Mouse (Mus musculus) liver, postnatal 0 days (tissue): Measurements from ENCODE around the gene Noa1. TPM values are rescaled to one million over a fixed set of nuclear protein-coding genes. Genes with fewer than 3 reads are reported as not detected.

Source experiments
- ATAC-seq: fragments of 200-750 bp; cut with Nextera tagmentation; 2 replicates; pipeline ENCODE4 v1.8.0; 2017; ENCODE audit warnings: mild to moderate bottlenecking, moderate library complexity
- DNase-seq: peaks from one replicate; pipeline ENCODE4 v3.0.0-alpha.2; 2016
- H3K27ac ChIP-seq: fragments of 300-500 bp; sonication (generic); 2 replicates; pipeline ENCODE4 v1.5.1; 2014; ENCODE audit warnings: antibody characterized with exemption, moderate library complexity, mild to moderate bottlenecking, low read depth
- H3K27me3 ChIP-seq: fragments of 300-500 bp; sonication (generic); 2 replicates; pipeline ENCODE4 v1.6.1; 2014; ENCODE audit warnings: low read length, control low read depth, mixed read lengths; ENCODE audit not compliant: insufficient read depth
- H3K36me3 ChIP-seq: fragments of 300-500 bp; sonication (generic); replicated peaks from 2 replicates; pipeline ENCODE4 v1.6.1; 2014; ENCODE audit warnings: mild to moderate bottlenecking, control low read depth, low read length, moderate library complexity, mixed read lengths; ENCODE audit not compliant: insufficient read depth
- H3K4me1 ChIP-seq: fragments of 300-500 bp; sonication (generic); 2 replicates; pipeline ENCODE4 v1.6.1; 2014; ENCODE audit warnings: antibody characterized with exemption, mild to moderate bottlenecking, control low read depth; ENCODE audit not compliant: insufficient read depth
- H3K4me2 ChIP-seq: fragments of 300-500 bp; sonication (generic); 2 replicates; pipeline ENCODE4 v1.6.1; 2014; ENCODE audit warnings: low read depth, mild to moderate bottlenecking, low read length, moderate library complexity, mixed read lengths
- H3K4me3 ChIP-seq: fragments of 300-500 bp; sonication (generic); 2 replicates; pipeline ENCODE4 v1.5.1; 2014; ENCODE audit warnings: low read depth, low read length
- H3K9ac ChIP-seq: fragments of 300-500 bp; sonication (generic); replicated peaks from 2 replicates; pipeline ENCODE4 v1.6.1; 2014; ENCODE audit warnings: mild to moderate bottlenecking, moderate library complexity
- H3K9me3 ChIP-seq: fragments of 300-500 bp; sonication (generic); 2 replicates; pipeline ENCODE4 v1.6.1; 2016; ENCODE audit warnings: mild to moderate bottlenecking, control low read depth, low read length, mixed read lengths
- CTCF ChIP-seq: sonication (generic); IDR thresholded peaks from 2 replicates; pipeline ENCODE4 v1.5.1; 2016; ENCODE audit warnings: antibody characterized with exemption, low read depth
- EP300 ChIP-seq: IDR thresholded peaks from 2 replicates; pipeline ENCODE4 v1.6.1; 2016; ENCODE audit warnings: antibody characterized with exemption, low read depth, mild to moderate bottlenecking
- WGBS: fragments of 180-500 bp; shearing (Covaris S2); extraction: QIAGEN DNeasy Blood & Tissue Kit; methylation state at CpG from one replicate; pipeline ENCODE4 v1.1.7; 2014; ENCODE audit not compliant: insufficient replicate concordance; 5-methylcytosine and 5-hydroxymethylcytosine counted together
- polyA plus RNA-seq: library from polyadenylated mRNA; unstranded; fragments of >200 nt; fragmentation: Nextera tagmentation; extraction: Ambion mirVana; gene quantifications from 2 replicates; pipeline ENCODE4 v1.2.1, GENCODE M21; 2015

Gene Noa1
- polyA plus RNA-seq, 1 experiment from 2014 or later = 10.5 TPM

- no peak overlapping the region for H3K4me3 ChIP-seq
- no peaks in the 10 kb centered on the region for H3K27me3 ChIP-seq
- H3K4me2 ChIP-seq = no peak overlapping the region
- no peak for TF ChIP-seq EP300
- no peak for TF ChIP-seq CTCF
- no peaks in the 10 kb centered on the region for H3K9me3 ChIP-seq
- no peak overlapping the region for H3K27ac ChIP-seq
- H3K36me3 ChIP-seq = no peaks in the 10 kb centered on the region
- ATAC-seq (no peak), DNase-seq (no peak)
- H3K4me1 ChIP-seq = no peaks in the 10 kb centered on the region
- 91% methylated on average over 5 of the region's 5 CpGs for WGBS
- H3K9ac ChIP-seq = no peak overlapping the region
These were observed 47.8 kb downstream of the Noa1 start for GRCm38 (mm10) chr5:77262105-77262504.

DNA sequence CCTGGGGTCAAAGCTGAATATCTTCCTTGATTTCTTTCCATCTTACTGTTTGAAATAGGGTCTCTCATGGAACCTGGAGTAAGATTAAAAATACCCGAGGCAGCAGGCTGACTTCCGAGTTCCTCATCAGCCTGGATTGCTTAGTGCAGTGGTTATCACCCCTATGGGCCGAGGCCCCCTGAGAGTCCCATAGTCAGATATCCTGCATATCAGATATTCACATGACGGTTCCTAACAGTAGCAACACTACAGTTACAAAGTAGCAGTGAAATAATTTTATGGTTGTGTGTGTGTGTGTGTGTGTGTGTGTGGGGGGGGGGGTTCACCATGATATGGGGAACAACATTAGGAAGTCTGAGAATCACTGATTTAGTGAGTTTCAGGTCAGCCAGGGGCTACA is 48.7 kb downstream of the Noa1 start:
- no peak overlapping the region for H3K4me3 ChIP-seq
- H3K9me3 ChIP-seq = no peaks in the 10 kb centered on the region
- H3K4me1 ChIP-seq = no peaks in the 10 kb centered on the region
- H3K27me3 ChIP-seq = no peaks in the 10 kb centered on the region
- WGBS = 65% methylated on average over 4 of the region's 4 CpGs
- no peak for DNase-seq
- no peak for ATAC-seq
- no peak overlapping the region for H3K4me2 ChIP-seq
- no peaks in the 10 kb centered on the region for H3K36me3 ChIP-seq
- no peak overlapping the region for H3K9ac ChIP-seq
- TF ChIP-seq EP300 = no peak
- TF ChIP-seq CTCF = no peak
- H3K27ac ChIP-seq = no peak overlapping the region

GRCm38 (mm10) chr5:77260141-77260540 is 49.7 kb downstream of the Noa1 start:
- ATAC-seq = no peak
- Histone ChIP-seq H3K9me3 (no peaks in the 10 kb centered on the region), H3K27me3 (no peaks in the 10 kb centered on the region), H3K36me3 (no peaks in the 10 kb centered on the region), H3K27ac (no peak overlapping the region), H3K4me2 (no peak overlapping the region), H3K4me1 (no peaks in the 10 kb centered on the region), H3K4me3 (no peak overlapping the region), H3K9ac (no peak overlapping the region)
- TF ChIP-seq CTCF (no peak), EP300 (no peak)
- no peak for DNase-seq
- 51% methylated on average over 6 of the region's 6 CpGs for WGBS

GRCm38 (mm10) chr5:77259315-77259714 is 50.6 kb downstream of the Noa1 start:
- H3K36me3 ChIP-seq = no peaks in the 10 kb centered on the region
- no peak overlapping the region for H3K4me3 ChIP-seq
- no peaks in the 10 kb centered on the region for H3K4me1 ChIP-seq
- DNase-seq (no peak), ATAC-seq (no peak)
- no peak overlapping the region for H3K4me2 ChIP-seq
- H3K27me3 ChIP-seq = no peaks in the 10 kb centered on the region
- H3K9me3 ChIP-seq = no peaks in the 10 kb centered on the region
- H3K9ac ChIP-seq = no peak overlapping the region
- H3K27ac ChIP-seq = no peak overlapping the region
- TF ChIP-seq CTCF = no peak
- TF ChIP-seq EP300 = no peak

DNA sequence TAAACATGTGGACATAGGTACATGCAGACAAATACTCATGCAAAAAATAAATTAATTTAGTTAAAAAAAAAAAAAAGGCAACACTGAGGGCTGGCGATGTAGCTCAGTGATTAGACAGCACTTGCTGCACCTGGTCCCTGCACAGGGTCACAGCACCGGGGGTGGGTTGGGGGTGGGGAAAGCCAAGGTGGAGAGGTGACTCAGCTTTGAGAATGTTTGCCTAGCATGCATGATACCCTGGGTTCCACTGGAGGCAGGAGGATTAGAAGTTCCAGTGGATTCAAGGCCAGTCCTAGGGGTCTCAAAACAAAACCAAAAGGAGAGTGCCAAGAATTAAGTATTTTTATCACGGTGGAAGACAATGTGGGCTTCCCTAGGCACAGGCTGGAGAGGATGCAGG is 52.3 kb downstream of the Noa1 start:
- no peak overlapping the region for H3K4me3 ChIP-seq
- H3K9me3 ChIP-seq = no peaks in the 10 kb centered on the region
- H3K27ac ChIP-seq = no peak overlapping the region
- 75% methylated on average over 3 of the region's 3 CpGs for WGBS
- H3K27me3 ChIP-seq = no peaks in the 10 kb centered on the region
- H3K9ac ChIP-seq = no peak overlapping the region
- H3K36me3 ChIP-seq = no peaks in the 10 kb centered on the region
- H3K4me1 ChIP-seq = no peaks in the 10 kb centered on the region
- H3K4me2 ChIP-seq = no peak overlapping the region
- ATAC-seq (no peak), DNase-seq (no peak)
- TF ChIP-seq CTCF (no peak), EP300 (no peak)

GRCm38 (mm10) chr5:77254402-77254801 is 55.5 kb downstream of the Noa1 start:
- ATAC-seq (no peak), DNase-seq (no peak)
- Histone ChIP-seq H3K27me3 (no peaks in the 10 kb centered on the region), H3K4me1 (no peaks in the 10 kb centered on the region), H3K4me3 (no peak overlapping the region), H3K27ac (no peak overlapping the region), H3K36me3 (no peaks in the 10 kb centered on the region), H3K4me2 (no peak overlapping the region), H3K9me3 (no peaks in the 10 kb centered on the region), H3K9ac (no peak overlapping the region)
- no peak for TF ChIP-seq CTCF
- TF ChIP-seq EP300 = no peak
- 60% methylated on average over 3 of the region's 3 CpGs for WGBS

GRCm38 (mm10) chr5:77253154-77253553 is 56.7 kb downstream of the Noa1 start:
- 58% methylated on average over 1 of the region's 1 CpGs for WGBS

More at GRCm38 (mm10) chr5:77253154-77253553, 56.7 kb downstream of the Noa1 start:
- Histone ChIP-seq H3K4me2 (no peak overlapping the region), H3K27me3 (no peaks in the 10 kb centered on the region), H3K9me3 (no peaks in the 10 kb centered on the region), H3K9ac (no peak overlapping the region), H3K36me3 (no peaks in the 10 kb centered on the region), H3K4me1 (no peaks in the 10 kb centered on the region), H3K27ac (no peak overlapping the region), H3K4me3 (no peak overlapping the region)
- DNase-seq (no peak), ATAC-seq (no peak)
- TF ChIP-seq EP300 (no peak), CTCF (no peak)
